Mouse (Mus musculus): ENCODE measurements around the gene Klhl32.

- TF ChIP-seq CTCF (IDR thresholded peaks at IDR 0.05; ENCODE audit: low read depth, low read length) (no peak), POLR2A (IDR thresholded peaks at IDR 0.05; ENCODE audit: extremely low read depth, insufficient read depth, low read length) (no peak)
Observed at GRCm38 (mm10) chr4:24627871-24628270, 223.1 kb downstream of the Klhl32 start.

Measured in liver, adult 2 months (tissue).